ENCODE assay signal across 22 mouse cellular contexts in genomic region chr2:151903933-151904332, GRCm38 (mm10).
"Had no signal": no experiment of that assay in that cellular context is flagged by ENCODE, and none has a peak within 500 bp of the region (broad histone marks: within the 10 kb centered on the region; RNA-seq: fewer than 3 reads in every experiment).

No protein-coding gene starts in this region.

- H3K4me1 ChIP-seq: limb, embryonic 12.5 days; limb, embryonic 15.5 days; megakaryocyte, embryonic 14.5 days; neural tube, embryonic 12.5 days; neural tube, embryonic 15.5 days; stomach, embryonic 15.5 days had no signal

- H3K9ac ChIP-seq: limb, embryonic 12.5 days; limb, embryonic 15.5 days; liver, embryonic 14.5 days; liver, postnatal 0 days; lung, embryonic 14.5 days; neural tube, embryonic 12.5 days; neural tube, embryonic 15.5 days; stomach, embryonic 15.5 days had no signal

- ATAC-seq: liver, postnatal 0 days; lung, postnatal 0 days had no signal

- DNase-seq: kidney, adult 9 months; kidney, postnatal 14 days; kidney, postnatal 4 days; left cerebral cortex, postnatal 4 days; liver, postnatal 0 days; lung, embryonic 14.5 days; lung, postnatal 36 days; midbrain, embryonic 14.5 days; retina, postnatal 1 day; right cerebral cortex, postnatal 25 days; spleen, adult 18-20 months; thymus, postnatal 25 days had no signal

- H3K4me3 ChIP-seq: limb, embryonic 12.5 days; limb, embryonic 15.5 days; megakaryocyte, embryonic 14.5 days; midbrain, embryonic 10.5 days; neural tube, embryonic 12.5 days; neural tube, embryonic 15.5 days; stomach, embryonic 15.5 days had no signal

- H3K4me2 ChIP-seq: limb, embryonic 12.5 days; limb, embryonic 15.5 days; liver, embryonic 11.5 days; lung, embryonic 14.5 days; neural tube, embryonic 12.5 days; neural tube, embryonic 15.5 days; stomach, embryonic 15.5 days had no signal

- H3K27ac ChIP-seq: limb, embryonic 12.5 days; limb, embryonic 15.5 days; liver, embryonic 14.5 days; midbrain, embryonic 10.5 days; neural tube, embryonic 12.5 days; neural tube, embryonic 15.5 days; stomach, embryonic 15.5 days had no signal

- H3K36me3 ChIP-seq: limb, embryonic 12.5 days; limb, embryonic 15.5 days; midbrain, embryonic 10.5 days; neural tube, embryonic 12.5 days; neural tube, embryonic 15.5 days; stomach, embryonic 15.5 days had no signal

- H3K27me3 ChIP-seq: limb, embryonic 12.5 days; limb, embryonic 15.5 days; neural tube, embryonic 12.5 days; neural tube, embryonic 15.5 days; stomach, embryonic 15.5 days had no signal

- H3K9me3 ChIP-seq: limb, embryonic 12.5 days; limb, embryonic 15.5 days; megakaryocyte, embryonic 14.5 days; midbrain, embryonic 10.5 days; neural tube, embryonic 12.5 days; neural tube, embryonic 15.5 days; stomach, embryonic 15.5 days had no signal
